Mouse (Mus musculus): Measurements from ENCODE around the gene Lrrc41.

DNA sequence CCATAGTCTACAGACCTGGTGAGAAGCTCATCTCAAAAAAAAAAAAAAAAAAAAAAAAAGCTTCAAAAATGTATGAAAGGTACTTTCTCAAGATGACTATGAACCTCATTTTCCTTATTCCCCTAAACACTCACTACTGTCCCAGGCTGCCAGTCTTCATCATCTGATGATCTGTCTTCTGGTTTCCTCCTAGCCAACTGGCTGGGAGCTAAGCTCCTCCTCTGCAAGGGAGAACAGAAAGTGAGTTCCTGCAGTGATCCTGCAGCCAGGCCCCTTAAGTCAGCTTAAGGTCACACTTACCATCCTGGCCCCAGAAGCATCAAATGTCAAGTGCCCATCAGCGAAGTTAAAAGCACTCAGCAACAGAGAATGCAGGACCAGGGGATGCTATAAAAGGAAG lies 47.7 kb downstream of the Lrrc41 start:
- no peak for TF ChIP-seq POLR2A (IDR thresholded peaks at IDR 0.05; ENCODE audit: borderline replicate concordance, control insufficient read depth, low read depth, low read length)
- no peak for TF ChIP-seq CTCF (IDR thresholded peaks at IDR 0.05; ENCODE audit: control insufficient read depth, insufficient read depth, low read length)
